Mouse (Mus musculus) testis, adult 2 months (tissue): ENCODE measurements around the gene Palm.

ENCODE experiments used
- CTCF ChIP-seq: fragments of 200-500 bp; IDR thresholded peaks from 2 replicates; pipeline ENCODE4 v1.5.1; 2012; ENCODE audit warnings: low read depth, mild to moderate bottlenecking, inconsistent platforms, low read length, moderate library complexity; ENCODE audit not compliant: control insufficient read depth, insufficient read depth, insufficient replicate concordance
- POLR2A ChIP-seq: fragments of 200-500 bp; IDR thresholded peaks from 2 replicates; pipeline ENCODE4 v1.6.1; 2012; ENCODE audit warnings: low read depth, mild to moderate bottlenecking, inconsistent platforms, low read length, moderate library complexity; ENCODE audit not compliant: control insufficient read depth

DNA sequence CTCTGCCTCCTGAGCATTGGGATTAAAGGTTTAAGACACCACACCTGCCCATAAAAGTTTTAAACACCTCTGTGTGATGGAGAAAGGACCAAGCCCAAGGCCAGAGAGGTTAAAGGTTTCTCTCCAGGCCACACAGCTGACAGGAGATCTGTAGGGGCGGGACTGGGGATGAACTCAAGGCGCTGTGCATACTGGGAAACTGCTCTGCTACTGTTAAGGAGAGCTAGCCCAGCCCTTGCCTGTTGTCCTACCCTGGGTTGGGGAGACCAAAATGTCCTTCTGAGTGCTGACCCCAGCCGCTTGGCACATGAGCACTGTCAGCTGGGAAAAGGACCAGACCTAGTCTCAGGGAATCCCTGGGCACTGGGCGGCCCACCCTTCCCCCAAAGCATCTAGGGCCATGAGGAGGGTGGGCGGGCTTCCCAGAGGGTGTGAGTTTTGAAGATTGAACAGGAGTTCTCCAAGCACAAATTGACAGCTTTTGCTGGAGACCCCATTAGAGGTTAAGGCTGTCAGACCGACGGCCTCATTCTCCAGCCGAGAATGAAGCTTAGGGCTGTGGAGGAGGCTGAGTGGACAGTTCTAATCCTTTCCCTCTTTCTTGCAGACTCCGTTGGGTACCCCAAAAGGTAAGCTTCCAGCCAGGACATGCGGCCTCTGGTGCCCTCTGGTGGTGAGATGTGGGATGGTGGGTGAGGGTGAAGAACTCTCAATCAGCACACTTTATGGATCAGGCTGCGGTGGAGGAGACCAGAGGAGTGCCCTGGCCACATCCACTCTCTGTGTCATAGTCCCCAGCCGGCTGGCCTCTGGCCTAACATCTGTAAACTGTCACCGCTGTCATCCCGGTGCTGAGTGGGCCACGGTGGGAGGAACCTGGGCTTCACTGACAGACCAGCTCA lies 18.6 kb downstream of the Palm start:
- TF ChIP-seq CTCF (peak; percentile 92), POLR2A (no peak)
